Mouse (Mus musculus) bone marrow, adult 2 months (tissue): ENCODE data around the gene Ube2q2. TPM values are rescaled to one million over a fixed set of nuclear protein-coding genes. Genes with fewer than 3 reads are reported as not detected.
"Not testable (repeated sequence)": the region's sequence is repeated elsewhere in the genome, so short reads cannot be mapped to it uniquely, and the experiment has no call there.

Experiments used
- H3K27ac ChIP-seq: fragments of 200-500 bp; 2 replicates; pipeline ENCODE4 v1.5.1; 2012; ENCODE audit warnings: low read depth, mild to moderate bottlenecking, control low read depth, inconsistent platforms, low read length; ENCODE audit not compliant: control insufficient read depth, poor library complexity, insufficient read depth
- H3K4me1 ChIP-seq: fragments of 200-500 bp; 2 replicates; pipeline ENCODE4 v1.6.1; 2011; ENCODE audit warnings: low read length; ENCODE audit not compliant: control insufficient read depth, insufficient read depth
- H3K4me3 ChIP-seq: fragments of 200-500 bp; replicated peaks from 2 replicates; pipeline ENCODE3; 2011; ENCODE audit warnings: mild to moderate bottlenecking, low read depth, low read length, control low read depth; ENCODE audit not compliant: control insufficient read depth
- CTCF ChIP-seq: fragments of 200-500 bp; IDR thresholded peaks from 2 replicates; pipeline ENCODE4 v1.5.1; 2011; ENCODE audit warnings: low read length, control low read depth; ENCODE audit not compliant: control insufficient read depth, insufficient read depth
- POLR2A ChIP-seq: fragments of 200-500 bp; IDR thresholded peaks from 2 replicates; pipeline ENCODE4 v1.6.1; 2011; ENCODE audit warnings: low read depth, mild to moderate bottlenecking, control low read depth, low read length, borderline replicate concordance; ENCODE audit not compliant: control insufficient read depth
- WGBS: fragments of 180-500 bp; shearing (Covaris S2); methylation state at CpG from one replicate; pipeline ENCODE4 v1.1.7; 2018; 5-methylcytosine and 5-hydroxymethylcytosine counted together
- polyA plus RNA-seq: library from polyadenylated mRNA; stranded (reverse); fragments of >200 nt; gene quantifications from 2 replicates; pipeline ENCODE4 v1.2.4, GENCODE M21; 2011; ENCODE audit warnings: low replicate concordance; ENCODE audit not compliant: missing spikeins, insufficient read depth, insufficient read length

Ube2q2 gene
- polyA plus RNA-seq, 1 experiment: 9.0 TPM

- Histone ChIP-seq H3K4me3 (no peak overlapping the region), H3K4me1 (no peaks in the 10 kb centered on the region; the same call in 1 of the 2 replicates), H3K27ac (no peak overlapping the region)
- no peak for TF ChIP-seq POLR2A
- no peak for TF ChIP-seq CTCF
- 68% methylated on average over 3 of the region's 3 CpGs for WGBS
These were observed 68.7 kb downstream of the Ube2q2 start for GRCm38 (mm10) chr9:55217381-55217780.

- Histone ChIP-seq H3K27ac (no peak overlapping the region), H3K4me1 (no peaks in the 10 kb centered on the region), H3K4me3 (no peak overlapping the region)
- 83% methylated on average over 7 of the region's 7 CpGs for WGBS
- TF ChIP-seq CTCF (no peak), POLR2A (no peak)
These were observed 76.6 kb downstream of the Ube2q2 start for GRCm38 (mm10) chr9:55225165-55225737.

GRCm38 (mm10) chr9:55226251-55226650 lies 77.6 kb downstream of the Ube2q2 start:
- TF ChIP-seq CTCF: no peak
- TF ChIP-seq POLR2A: no peak
- WGBS: 72% methylated on average over 3 of the region's 3 CpGs

DNA sequence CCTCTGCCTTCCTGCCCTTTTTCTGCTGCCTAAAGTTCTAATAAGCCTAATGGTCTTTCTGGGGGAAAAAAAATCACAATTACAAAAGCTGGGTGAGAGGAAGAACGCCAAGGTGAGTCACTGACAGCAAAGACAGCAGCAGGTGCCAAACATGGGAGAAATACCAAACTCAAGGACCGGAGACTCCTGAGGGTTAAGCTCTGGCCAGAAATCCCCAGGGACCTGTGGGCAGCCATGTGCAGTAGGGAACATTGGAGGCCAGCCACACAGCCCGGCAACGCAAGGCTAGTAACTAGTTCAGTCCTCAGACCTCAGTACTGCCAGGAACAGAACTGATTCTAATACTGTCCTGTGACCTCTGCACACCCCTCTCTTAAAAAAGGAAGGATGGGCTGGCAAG lies 79.5 kb downstream of the Ube2q2 start:
- Histone ChIP-seq H3K27ac (no peak overlapping the region), H3K4me3 (no peak overlapping the region), H3K4me1 (no peaks in the 10 kb centered on the region; the same call in 1 of the 2 replicates)
- 78% methylated on average over 4 of the region's 4 CpGs for WGBS
- TF ChIP-seq CTCF: no peak
- TF ChIP-seq POLR2A: no peak

More at GRCm38 (mm10) chr9:55226251-55226650, 77.6 kb downstream of the Ube2q2 start:
- H3K4me3 ChIP-seq: no peak overlapping the region
- H3K4me1 ChIP-seq: no peaks in the 10 kb centered on the region
- no peak overlapping the region for H3K27ac ChIP-seq

GRCm38 (mm10) chr9:55229010-55229409 lies 80.4 kb downstream of the Ube2q2 start:
- Histone ChIP-seq H3K27ac (no peak overlapping the region), H3K4me3 (no peak overlapping the region), H3K4me1 (no peaks in the 10 kb centered on the region; the same call in 1 of the 2 replicates)
- 58% methylated on average over 10 of the region's 10 CpGs for WGBS
- TF ChIP-seq POLR2A (no peak), CTCF (no peak)

DNA sequence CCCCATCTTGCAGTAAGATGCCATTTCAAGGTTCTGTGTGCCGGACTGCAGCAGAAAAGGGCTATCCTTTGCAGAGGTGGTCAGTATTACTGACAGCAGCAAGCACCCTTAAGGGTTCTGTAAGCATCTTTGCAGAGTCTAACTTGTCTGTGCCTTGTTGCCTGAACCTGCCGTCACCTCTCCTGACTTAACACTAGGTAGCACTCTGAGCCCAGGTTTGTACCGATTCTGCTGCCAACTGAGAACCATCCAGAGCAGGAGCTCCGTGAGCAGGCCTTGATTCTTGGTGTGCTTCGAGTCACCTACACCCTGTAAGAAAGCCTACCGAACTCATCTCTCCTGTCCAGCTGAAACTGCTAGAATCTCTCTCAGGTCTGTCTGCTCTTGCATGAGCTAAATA lies 82.9 kb downstream of the Ube2q2 start:
- 62% methylated on average over 6 of the region's 6 CpGs for WGBS
- no peak overlapping the region for H3K27ac ChIP-seq
- no peaks in the 10 kb centered on the region; the same call in 1 of the 2 replicates for H3K4me1 ChIP-seq
- no peak overlapping the region for H3K4me3 ChIP-seq
- TF ChIP-seq POLR2A (no peak), CTCF (no peak)

GRCm38 (mm10) chr9:55232110-55232509 lies 83.5 kb downstream of the Ube2q2 start:
- Histone ChIP-seq H3K27ac (no peak overlapping the region), H3K4me3 (no peak overlapping the region), H3K4me1 (no peaks in the 10 kb centered on the region; the same call in 1 of the 2 replicates)
- 23% methylated on average over 5 of the region's 5 CpGs for WGBS
- TF ChIP-seq POLR2A: no peak
- no peak for TF ChIP-seq CTCF

- TF ChIP-seq POLR2A (no peak), CTCF (no peak)
- no peak overlapping the region for H3K27ac ChIP-seq
- 75% methylated on average over 7 of the region's 7 CpGs for WGBS
- H3K4me3 ChIP-seq: no peak overlapping the region
- no peaks in the 10 kb centered on the region; the same call in 1 of the 2 replicates for H3K4me1 ChIP-seq
These were observed 83.9 kb downstream of the Ube2q2 start for GRCm38 (mm10) chr9:55232586-55232985.

DNA sequence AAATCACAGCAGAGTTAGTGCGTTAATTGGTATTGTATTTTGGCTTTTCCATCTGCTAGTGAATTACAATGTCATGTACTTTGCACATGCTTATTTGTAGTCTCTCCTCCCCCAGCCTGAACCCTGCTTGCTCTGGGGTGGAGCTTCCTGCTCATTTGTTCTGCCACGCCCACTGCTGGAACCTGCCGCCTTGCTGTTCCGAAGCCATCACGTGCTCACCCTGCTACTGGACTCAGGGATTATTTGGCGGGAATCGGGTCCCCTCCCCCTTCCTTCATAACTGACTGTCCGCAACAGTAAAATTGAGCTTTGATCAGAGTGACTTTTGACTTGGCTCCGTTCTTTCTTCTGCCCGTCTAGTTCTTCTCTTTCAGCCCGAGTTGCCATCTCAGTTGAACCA lies 84.4 kb downstream of the Ube2q2 start:
- WGBS: 71% methylated on average over 11 of the region's 11 CpGs
- not testable (repeated sequence) for H3K4me3 ChIP-seq, H3K4me1 ChIP-seq, H3K27ac ChIP-seq
